Mouse (Mus musculus): Measurements from ENCODE around the gene Atp2b2. TPM values are rescaled to one million over a fixed set of nuclear protein-coding genes. Genes with fewer than 3 reads are reported as not detected.

Atp2b2 gene
- polyA plus RNA-seq, 1 experiment from 2014 or later = 13.5 TPM

- no peaks in the 10 kb centered on the region for H3K9me3 ChIP-seq
- H3K27ac ChIP-seq = no peak overlapping the region
- H3K36me3 ChIP-seq = peaks cover 24% of the 10 kb centered on the region
- no peak overlapping the region for H3K4me3 ChIP-seq (replicated peaks)
- ATAC-seq = no peak
- H3K4me2 ChIP-seq (replicated peaks) = no peak overlapping the region
- WGBS = 37% methylated on average over 26 of the region's 26 CpGs
- H3K9ac ChIP-seq (replicated peaks) = no peak overlapping the region
- H3K4me1 ChIP-seq (replicated peaks) = no peaks in the 10 kb centered on the region
- H3K27me3 ChIP-seq = peaks cover 38% of the 10 kb centered on the region
Measured at GRCm38 (mm10) chr6:113748351-113748750, 294.1 kb downstream of the Atp2b2 start.

- no peak overlapping the region for H3K4me3 ChIP-seq (replicated peaks)
- no peaks in the 10 kb centered on the region for H3K9me3 ChIP-seq
- peaks cover 18% of the 10 kb centered on the region for H3K36me3 ChIP-seq
- ATAC-seq = no peak
- H3K27ac ChIP-seq = no peak overlapping the region
- 89% methylated on average over 14 of the region's 14 CpGs for WGBS
- no peaks in the 10 kb centered on the region for H3K4me1 ChIP-seq (replicated peaks)
- H3K4me2 ChIP-seq (replicated peaks) = no peak overlapping the region
- peaks cover 38% of the 10 kb centered on the region for H3K27me3 ChIP-seq
- no peak overlapping the region for H3K9ac ChIP-seq (replicated peaks)
Measured at GRCm38 (mm10) chr6:113747284-113747683, 295.1 kb downstream of the Atp2b2 start.

- no peak for ATAC-seq
- Histone ChIP-seq H3K27ac (no peak overlapping the region), H3K4me2 (replicated peaks) (no peak overlapping the region), H3K27me3 (peaks cover 36% of the 10 kb centered on the region), H3K36me3 (peaks cover 8% of the 10 kb centered on the region; the same call in 1 of the 2 replicates), H3K4me1 (replicated peaks) (no peaks in the 10 kb centered on the region; the same call in 1 of the 2 replicates), H3K9ac (replicated peaks) (no peak overlapping the region), H3K9me3 (no peaks in the 10 kb centered on the region), H3K4me3 (replicated peaks) (no peak overlapping the region)
Measured at GRCm38 (mm10) chr6:113745117-113745516, 297.3 kb downstream of the Atp2b2 start.

- peaks cover 5% of the 10 kb centered on the region; the same call in 1 of the 2 replicates for H3K36me3 ChIP-seq
- H3K4me3 ChIP-seq (replicated peaks) = no peak overlapping the region
- WGBS = 44% methylated on average over 1 of the region's 1 CpGs
- no peaks in the 10 kb centered on the region for H3K9me3 ChIP-seq
- no peak overlapping the region for H3K4me2 ChIP-seq (replicated peaks)
- H3K4me1 ChIP-seq (replicated peaks) = peaks cover 11% of the 10 kb centered on the region
- no peak overlapping the region for H3K27ac ChIP-seq
- no peak for ATAC-seq
- H3K27me3 ChIP-seq = peaks cover 19% of the 10 kb centered on the region
- no peak overlapping the region for H3K9ac ChIP-seq (replicated peaks)
Measured at GRCm38 (mm10) chr6:113743111-113743510, 299.3 kb downstream of the Atp2b2 start.

- WGBS = 83% methylated on average over 1 of the region's 1 CpGs
- H3K27ac ChIP-seq = no peak overlapping the region
Measured at GRCm38 (mm10) chr6:113742321-113742720, 300.1 kb downstream of the Atp2b2 start.

GRCm38 (mm10) chr6:113741425-113741824 is 301.0 kb downstream of the Atp2b2 start:
- H3K9ac ChIP-seq (replicated peaks) = no peak overlapping the region

More at GRCm38 (mm10) chr6:113742321-113742720, 300.1 kb downstream of the Atp2b2 start:
- no peak overlapping the region for H3K4me2 ChIP-seq (replicated peaks)
- peaks cover 6% of the 10 kb centered on the region for H3K36me3 ChIP-seq
- no peak overlapping the region for H3K9ac ChIP-seq (replicated peaks)
- no peak overlapping the region for H3K4me3 ChIP-seq (replicated peaks)
- no peak for ATAC-seq
- peaks cover 11% of the 10 kb centered on the region for H3K4me1 ChIP-seq (replicated peaks)
- H3K9me3 ChIP-seq = no peaks in the 10 kb centered on the region
- H3K27me3 ChIP-seq = peaks cover 14% of the 10 kb centered on the region

GRCm38 (mm10) chr6:113740236-113741217 is 301.9 kb downstream of the Atp2b2 start, which contains the start of gene Sec13:
Sec13 (minus strand) TSS chr6:113740743.
- Histone ChIP-seq H3K4me3 (replicated peaks) (peak within 1 kb of the TSS; percentile 95), H3K4me1 (replicated peaks) (peaks cover 11% of the 10 kb centered on the region), H3K27me3 (peaks cover 2% of the 10 kb centered on the region; the same call in 1 of the 2 replicates), H3K4me2 (replicated peaks) (peak within 1 kb of the TSS; percentile 95), H3K36me3 (peaks cover 20% of the 10 kb centered on the region), H3K9ac (replicated peaks) (peak within 1 kb of the TSS; percentile 93), H3K27ac (peak within 1 kb of the TSS; percentile 59), H3K9me3 (no peaks in the 10 kb centered on the region)
- 5% methylated on average over 41 of the region's 41 CpGs for WGBS
- peak; percentile 90 for ATAC-seq

More at GRCm38 (mm10) chr6:113741425-113741824, 301.0 kb downstream of the Atp2b2 start:
- Histone ChIP-seq H3K36me3 (peaks cover 11% of the 10 kb centered on the region), H3K4me1 (replicated peaks) (peaks cover 11% of the 10 kb centered on the region), H3K27ac (no peak overlapping the region), H3K9me3 (no peaks in the 10 kb centered on the region), H3K27me3 (peaks cover 10% of the 10 kb centered on the region), H3K4me3 (replicated peaks) (no peak overlapping the region), H3K4me2 (replicated peaks) (no peak overlapping the region)
- WGBS = 61% methylated on average over 2 of the region's 2 CpGs
- ATAC-seq = no peak

- Histone ChIP-seq H3K4me1 (replicated peaks) (peaks cover 11% of the 10 kb centered on the region), H3K36me3 (peaks cover 47% of the 10 kb centered on the region), H3K27ac (no peak overlapping the region), H3K4me2 (replicated peaks) (no peak overlapping the region), H3K9ac (replicated peaks) (no peak overlapping the region), H3K9me3 (no peaks in the 10 kb centered on the region), H3K4me3 (replicated peaks) (no peak overlapping the region), H3K27me3 (no peaks in the 10 kb centered on the region)
- WGBS = 93% methylated on average over 9 of the region's 9 CpGs
- ATAC-seq = no peak
Measured at GRCm38 (mm10) chr6:113737318-113738046, 304.9 kb downstream of the Atp2b2 start.

- Histone ChIP-seq H3K27me3 (no peaks in the 10 kb centered on the region), H3K4me3 (replicated peaks) (no peak overlapping the region), H3K4me1 (replicated peaks) (no peaks in the 10 kb centered on the region), H3K9ac (replicated peaks) (no peak overlapping the region), H3K4me2 (replicated peaks) (no peak overlapping the region), H3K36me3 (peaks cover 96% of the 10 kb centered on the region), H3K9me3 (no peaks in the 10 kb centered on the region), H3K27ac (no peak overlapping the region)
- WGBS = 92% methylated on average over 3 of the region's 3 CpGs
- ATAC-seq = no peak
Measured at GRCm38 (mm10) chr6:113731296-113731695, 311.1 kb downstream of the Atp2b2 start.

- H3K27me3 ChIP-seq = no peaks in the 10 kb centered on the region
- no peaks in the 10 kb centered on the region for H3K4me1 ChIP-seq (replicated peaks)
- ATAC-seq = no peak
- H3K4me2 ChIP-seq (replicated peaks) = no peak overlapping the region
- whole genome bisulfite sequencing = 88% methylated on average over 7 of the region's 7 CpGs
- no peaks in the 10 kb centered on the region for H3K9me3 ChIP-seq
- no peak overlapping the region for H3K4me3 ChIP-seq (replicated peaks)
- H3K9ac ChIP-seq (replicated peaks) = no peak overlapping the region
- no peak overlapping the region for H3K27ac ChIP-seq
- peaks cover 87% of the 10 kb centered on the region for H3K36me3 ChIP-seq
Measured at GRCm38 (mm10) chr6:113728181-113728580, 314.2 kb downstream of the Atp2b2 start.

- H3K4me3 ChIP-seq (replicated peaks) = no peak overlapping the region
- no peaks in the 10 kb centered on the region for H3K4me1 ChIP-seq (replicated peaks)
- H3K27ac ChIP-seq = no peak overlapping the region
- ATAC-seq = no peak
- H3K9me3 ChIP-seq = no peaks in the 10 kb centered on the region
- 96% methylated on average over 4 of the region's 4 CpGs for WGBS
- H3K4me2 ChIP-seq (replicated peaks) = no peak overlapping the region
- H3K9ac ChIP-seq (replicated peaks) = no peak overlapping the region
- no peaks in the 10 kb centered on the region for H3K27me3 ChIP-seq
- H3K36me3 ChIP-seq = peaks cover 83% of the 10 kb centered on the region
Measured at GRCm38 (mm10) chr6:113721061-113721460, 321.4 kb downstream of the Atp2b2 start.

- Histone ChIP-seq H3K9me3 (no peaks in the 10 kb centered on the region), H3K27ac (no peak within 1 kb of the TSS), H3K36me3 (peaks cover 89% of the 10 kb centered on the region), H3K4me2 (replicated peaks) (no peak within 1 kb of the TSS), H3K9ac (replicated peaks) (no peak within 1 kb of the TSS), H3K4me3 (replicated peaks) (no peak within 1 kb of the TSS), H3K4me1 (replicated peaks) (no peaks in the 10 kb centered on the region), H3K27me3 (no peaks in the 10 kb centered on the region)
- no peak for ATAC-seq
- WGBS = 93% methylated on average over 3 of the region's 3 CpGs
Measured at GRCm38 (mm10) chr6:113719878-113720277, 322.5 kb downstream of the Atp2b2 start, which contains the start of gene Ghrl. Ghrl (minus strand) TSS chr6:113719880.
